Mouse (Mus musculus): ENCODE results near the gene Atp5d. TPM values are rescaled to one million over a fixed set of nuclear protein-coding genes. Genes with fewer than 3 reads are reported as not detected.
A peak's percentile ranks its signal among the peaks of the same experiment; 100 is the strongest.

Gene Atp5d
- polyA plus RNA-seq, 1 experiment from 2014 or later: 362 TPM

DNA sequence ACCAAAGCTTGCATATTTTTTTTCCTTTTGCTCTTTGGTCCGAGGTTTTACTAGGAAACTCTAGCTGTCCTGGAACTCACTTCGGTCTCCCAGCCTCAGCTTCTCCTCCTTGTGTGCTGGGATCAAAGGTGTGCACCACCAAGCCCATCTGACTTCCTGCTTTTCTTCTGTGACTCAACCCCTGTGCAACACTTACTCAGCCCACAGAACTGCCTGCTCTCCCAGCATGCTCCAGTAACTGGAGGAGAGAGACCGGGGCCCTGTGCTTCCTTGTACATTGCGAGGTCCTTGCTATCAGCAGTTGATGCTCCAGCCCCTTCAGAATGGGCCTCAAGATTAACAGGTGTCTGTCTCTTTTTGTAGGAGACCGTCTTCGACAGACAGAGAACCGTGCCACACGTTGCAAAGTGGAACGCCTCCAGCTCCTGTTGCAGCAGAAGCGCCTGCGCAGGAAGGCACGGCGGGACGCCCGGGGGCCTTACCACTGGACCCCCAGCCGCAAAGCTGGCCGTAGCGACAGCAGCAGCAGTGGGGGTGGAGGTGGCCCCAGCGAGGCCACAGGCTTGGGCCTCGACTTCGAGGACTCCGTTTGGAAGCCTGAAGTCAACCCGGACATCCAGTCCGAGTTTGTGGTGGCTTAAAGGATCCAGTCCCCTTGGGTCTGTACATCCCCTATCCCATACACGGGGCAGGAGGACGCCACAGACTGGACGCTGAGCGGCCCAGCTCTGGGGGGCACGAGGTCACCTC, 17.7 kb downstream of the Atp5d start:
- ATAC-seq (ENCODE audit: low read depth) (no peak), DNase-seq (no peak)
- H3K9me3 ChIP-seq (replicated peaks): no peaks in the 10 kb centered on the region
- H3K27me3 ChIP-seq: no peaks in the 10 kb centered on the region
- H3K36me3 ChIP-seq: peaks cover 65% of the 10 kb centered on the region
- no peak overlapping the region for H3K4me2 ChIP-seq
- peak overlapping the region; percentile 37 for H3K27ac ChIP-seq
- 77% methylated on average over 29 of the region's 29 CpGs for whole genome bisulfite sequencing (ENCODE audit: insufficient replicate concordance)
- H3K9ac ChIP-seq: peak overlapping the region; percentile 15; the same call in 1 of the 2 replicates
- H3K4me1 ChIP-seq (replicated peaks): peaks cover 95% of the 10 kb centered on the region
- no peak overlapping the region for H3K4me3 ChIP-seq (replicated peaks)

DNA sequence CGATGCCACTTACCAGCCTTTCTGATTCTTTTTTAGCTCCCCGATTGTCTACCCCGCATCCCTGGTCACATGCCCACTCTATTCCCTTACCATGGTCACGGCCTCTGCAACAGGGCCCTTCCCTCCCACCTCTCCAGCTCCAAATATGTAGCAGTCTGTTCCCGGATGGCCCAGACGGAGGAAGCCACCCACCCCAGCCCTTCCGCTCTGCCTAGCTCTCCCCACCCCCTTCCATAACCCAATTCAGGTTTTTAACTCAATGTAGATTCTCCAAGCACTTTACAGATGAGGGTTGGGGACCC, 18.3 kb downstream of the Atp5d start:
- ATAC-seq (ENCODE audit: low read depth): no peak

GRCm38 (mm10) chr10:80157141-80157929, 18.9 kb downstream of the Atp5d start:
- peaks cover 53% of the 10 kb centered on the region for H3K36me3 ChIP-seq

More for the DNA sequence above, 18.3 kb downstream of the Atp5d start:
- Histone ChIP-seq H3K9me3 (replicated peaks) (no peaks in the 10 kb centered on the region), H3K27me3 (no peaks in the 10 kb centered on the region), H3K4me2 (no peak overlapping the region), H3K4me1 (replicated peaks) (peaks cover 95% of the 10 kb centered on the region), H3K27ac (0 out of 2 replicates have a peak overlapping the region, but pooled peaks have one; percentile 37), H3K9ac (no peak overlapping the region), H3K36me3 (peaks cover 60% of the 10 kb centered on the region), H3K4me3 (replicated peaks) (no peak overlapping the region)
- 81% methylated on average over 7 of the region's 7 CpGs for WGBS (ENCODE audit: insufficient replicate concordance)
- no peak for DNase-seq

GRCm38 (mm10) chr10:80158307-80158986, 20.0 kb downstream of the Atp5d start:
- no peaks in the 10 kb centered on the region for H3K27me3 ChIP-seq

More at GRCm38 (mm10) chr10:80157141-80157929, 18.9 kb downstream of the Atp5d start:
- peaks cover 95% of the 10 kb centered on the region for H3K4me1 ChIP-seq (replicated peaks)
- no peak overlapping the region for H3K4me3 ChIP-seq (replicated peaks)
- no peak overlapping the region for H3K4me2 ChIP-seq
- H3K27me3 ChIP-seq: no peaks in the 10 kb centered on the region
- 72% methylated on average over 15 of the region's 15 CpGs for WGBS (ENCODE audit: insufficient replicate concordance)
- peak overlapping the region; percentile 85 for H3K27ac ChIP-seq
- no peaks in the 10 kb centered on the region for H3K9me3 ChIP-seq (replicated peaks)
- no peak overlapping the region for H3K9ac ChIP-seq
- ATAC-seq (ENCODE audit: low read depth) (no peak), DNase-seq (no peak)

DNA sequence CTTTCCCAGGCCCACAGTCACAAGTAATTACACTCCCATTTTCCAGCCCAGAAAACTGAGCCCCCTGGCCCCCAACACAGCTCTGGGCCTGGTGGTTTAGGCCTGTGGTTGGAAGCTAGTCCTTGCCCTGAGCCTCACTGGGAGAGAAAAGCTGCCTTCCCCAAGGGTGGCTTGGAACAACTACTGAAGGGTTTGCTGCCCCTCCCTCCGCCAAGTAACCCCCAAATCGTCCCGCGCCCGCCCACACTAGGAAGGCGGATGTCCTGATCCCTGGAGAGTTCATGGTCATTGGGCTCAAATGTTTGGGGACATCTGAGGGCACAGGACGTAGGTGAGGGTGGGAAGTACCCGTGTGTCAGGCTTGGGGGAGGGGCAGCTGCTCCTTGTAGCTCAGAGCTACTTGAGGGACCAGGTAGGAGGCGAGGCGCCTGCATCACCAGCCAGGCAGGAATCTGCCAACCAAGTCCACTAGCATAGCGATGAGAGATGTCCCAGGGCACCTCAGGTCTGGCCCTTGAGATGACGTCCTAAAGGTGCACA, 20.7 kb downstream of the Atp5d start:
- DNase-seq: no peak
- H3K4me2 ChIP-seq: peak overlapping the region; percentile 95
- 24% methylated on average over 12 of the region's 12 CpGs for WGBS (ENCODE audit: insufficient replicate concordance)
- peak overlapping the region; percentile 37 for H3K9ac ChIP-seq
- H3K27ac ChIP-seq: peak overlapping the region; percentile 85
- H3K9me3 ChIP-seq (replicated peaks): no peaks in the 10 kb centered on the region
- no peaks in the 10 kb centered on the region for H3K27me3 ChIP-seq
- H3K4me3 ChIP-seq (replicated peaks): peak overlapping the region; percentile 59
- ATAC-seq (ENCODE audit: low read depth): no peak
- H3K36me3 ChIP-seq: peaks cover 36% of the 10 kb centered on the region
- H3K4me1 ChIP-seq (replicated peaks): peaks cover 95% of the 10 kb centered on the region

More at GRCm38 (mm10) chr10:80158307-80158986, 20.0 kb downstream of the Atp5d start:
- no peak for ATAC-seq (ENCODE audit: low read depth)
- WGBS (ENCODE audit: insufficient replicate concordance): 13% methylated on average over 18 of the region's 18 CpGs
- no peak for DNase-seq
- Histone ChIP-seq H3K4me3 (replicated peaks) (peak overlapping the region; percentile 59), H3K27ac (peak overlapping the region; percentile 85), H3K4me2 (peak overlapping the region; percentile 95), H3K9me3 (replicated peaks) (no peaks in the 10 kb centered on the region), H3K4me1 (replicated peaks) (peaks cover 95% of the 10 kb centered on the region), H3K9ac (peak overlapping the region; percentile 37), H3K36me3 (peaks cover 42% of the 10 kb centered on the region)

DNA sequence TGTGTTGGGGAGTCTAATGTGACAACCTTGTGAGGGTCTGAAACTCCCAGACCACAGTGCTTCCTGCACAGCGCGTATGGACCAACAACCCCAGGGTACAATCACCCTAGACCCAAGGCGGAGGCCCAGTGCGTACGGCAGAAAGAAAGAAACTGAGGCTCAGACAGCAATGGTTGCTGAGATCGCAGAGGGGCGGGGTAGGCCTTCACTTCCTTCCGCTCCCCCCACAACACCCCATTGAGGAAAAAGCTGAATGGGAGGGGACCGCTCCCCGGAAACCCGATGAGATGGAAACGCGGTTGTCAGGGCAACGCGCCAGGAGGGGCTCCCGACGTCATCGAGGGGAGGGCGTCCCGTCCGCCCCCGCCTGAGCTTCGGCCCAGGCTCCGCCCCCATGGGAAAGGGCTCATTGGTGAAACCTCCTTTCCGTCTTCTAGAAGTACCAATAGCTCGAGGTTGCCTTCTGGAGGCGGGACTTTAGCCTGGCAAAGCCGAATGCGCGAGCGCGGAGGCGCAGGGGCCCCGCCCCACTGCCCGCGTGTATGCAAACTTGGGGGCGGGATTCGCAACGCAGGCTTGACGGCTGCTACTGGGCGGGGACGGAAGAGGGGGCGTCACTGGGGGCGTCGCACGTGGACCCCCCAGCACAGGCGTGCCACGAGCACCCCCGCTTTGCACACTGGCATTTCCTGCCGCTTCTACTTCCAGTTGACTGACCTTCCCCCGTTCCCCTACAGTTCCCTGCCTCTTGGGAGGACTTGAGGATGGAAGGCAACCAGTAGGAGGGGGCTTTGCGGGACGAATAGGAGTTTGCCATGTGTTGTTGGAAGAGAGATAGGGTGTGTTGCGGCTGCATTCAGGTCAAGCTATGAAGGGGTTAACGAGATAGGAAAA, 21.4 kb downstream of the Atp5d start:
- DNase-seq (peak; percentile 99), ATAC-seq (ENCODE audit: low read depth) (peak; percentile 80)
- H3K4me3 ChIP-seq (replicated peaks): peak overlapping the region; percentile 59
- under 1% methylated on average over 55 of the region's 55 CpGs for WGBS (ENCODE audit: insufficient replicate concordance)
- peak overlapping the region; percentile 92 for H3K27ac ChIP-seq
- peak overlapping the region; percentile 95 for H3K4me2 ChIP-seq
- no peaks in the 10 kb centered on the region for H3K9me3 ChIP-seq (replicated peaks)
- H3K36me3 ChIP-seq: peaks cover 29% of the 10 kb centered on the region
- peaks cover 95% of the 10 kb centered on the region for H3K4me1 ChIP-seq (replicated peaks)
- H3K9ac ChIP-seq: peak overlapping the region; percentile 74
- no peaks in the 10 kb centered on the region for H3K27me3 ChIP-seq

GRCm38 (mm10) chr10:80160455-80161371, 22.3 kb downstream of the Atp5d start:
- H3K9ac ChIP-seq: peak overlapping the region; percentile 74
- H3K4me1 ChIP-seq (replicated peaks): peaks cover 94% of the 10 kb centered on the region
- H3K36me3 ChIP-seq: peaks cover 20% of the 10 kb centered on the region
- WGBS (ENCODE audit: insufficient replicate concordance): under 1% methylated on average over 33 of the region's 33 CpGs
- H3K4me3 ChIP-seq (replicated peaks): peak overlapping the region; percentile 59
- no peaks in the 10 kb centered on the region for H3K9me3 ChIP-seq (replicated peaks)
- DNase-seq: peak; percentile 76
- H3K27me3 ChIP-seq: no peaks in the 10 kb centered on the region
- H3K4me2 ChIP-seq: peak overlapping the region; percentile 95
- ATAC-seq (ENCODE audit: low read depth): peak; percentile 42
- peak overlapping the region; percentile 92 for H3K27ac ChIP-seq

- DNase-seq (no peak), ATAC-seq (ENCODE audit: low read depth) (no peak)
- H3K4me3 ChIP-seq (replicated peaks): peak overlapping the region; percentile 59
These were observed 23.2 kb downstream of the Atp5d start for GRCm38 (mm10) chr10:80161522-80162242.

GRCm38 (mm10) chr10:80162243-80162608, 23.8 kb downstream of the Atp5d start:
- 0 out of 2 replicates have a peak overlapping the region, but pooled peaks have one; percentile 14 for H3K9ac ChIP-seq
- no peak for DNase-seq

More at GRCm38 (mm10) chr10:80161522-80162242, 23.2 kb downstream of the Atp5d start:
- 29% methylated on average over 6 of the region's 7 CpGs for WGBS (ENCODE audit: insufficient replicate concordance)
- H3K4me2 ChIP-seq: peak overlapping the region; percentile 95
- peaks cover 93% of the 10 kb centered on the region for H3K4me1 ChIP-seq (replicated peaks)
- peaks cover 10% of the 10 kb centered on the region for H3K36me3 ChIP-seq
- H3K9ac ChIP-seq: peak overlapping the region; percentile 74
- H3K27me3 ChIP-seq: no peaks in the 10 kb centered on the region
- no peaks in the 10 kb centered on the region for H3K9me3 ChIP-seq (replicated peaks)
- peak overlapping the region; percentile 92 for H3K27ac ChIP-seq

More at GRCm38 (mm10) chr10:80162243-80162608, 23.8 kb downstream of the Atp5d start:
- Histone ChIP-seq H3K36me3 (peaks cover 4% of the 10 kb centered on the region), H3K4me2 (peak overlapping the region; percentile 95; the same call in 1 of the 2 replicates), H3K4me1 (replicated peaks) (peaks cover 94% of the 10 kb centered on the region), H3K4me3 (replicated peaks) (no peak overlapping the region), H3K27me3 (no peaks in the 10 kb centered on the region), H3K9me3 (replicated peaks) (no peaks in the 10 kb centered on the region), H3K27ac (peak overlapping the region; percentile 92)
- 63% methylated on average over 3 of the region's 3 CpGs for WGBS (ENCODE audit: insufficient replicate concordance)
- no peak for ATAC-seq (ENCODE audit: low read depth)

All from liver, embryonic 13.5 days (tissue).